Mouse (Mus musculus) cerebellum, postnatal 14 days (tissue): ENCODE results near the gene Abhd14b.
A peak's percentile ranks its signal among the peaks of the same experiment; 100 is the strongest.

Experiments used
- DNase-seq, 2 experiments: peaks; one replicate each; pipeline ENCODE4 v3.0.0; 2021; ENCODE audit warnings: mixed read lengths in 2 of 2

Gene Abhd14b

DNA sequence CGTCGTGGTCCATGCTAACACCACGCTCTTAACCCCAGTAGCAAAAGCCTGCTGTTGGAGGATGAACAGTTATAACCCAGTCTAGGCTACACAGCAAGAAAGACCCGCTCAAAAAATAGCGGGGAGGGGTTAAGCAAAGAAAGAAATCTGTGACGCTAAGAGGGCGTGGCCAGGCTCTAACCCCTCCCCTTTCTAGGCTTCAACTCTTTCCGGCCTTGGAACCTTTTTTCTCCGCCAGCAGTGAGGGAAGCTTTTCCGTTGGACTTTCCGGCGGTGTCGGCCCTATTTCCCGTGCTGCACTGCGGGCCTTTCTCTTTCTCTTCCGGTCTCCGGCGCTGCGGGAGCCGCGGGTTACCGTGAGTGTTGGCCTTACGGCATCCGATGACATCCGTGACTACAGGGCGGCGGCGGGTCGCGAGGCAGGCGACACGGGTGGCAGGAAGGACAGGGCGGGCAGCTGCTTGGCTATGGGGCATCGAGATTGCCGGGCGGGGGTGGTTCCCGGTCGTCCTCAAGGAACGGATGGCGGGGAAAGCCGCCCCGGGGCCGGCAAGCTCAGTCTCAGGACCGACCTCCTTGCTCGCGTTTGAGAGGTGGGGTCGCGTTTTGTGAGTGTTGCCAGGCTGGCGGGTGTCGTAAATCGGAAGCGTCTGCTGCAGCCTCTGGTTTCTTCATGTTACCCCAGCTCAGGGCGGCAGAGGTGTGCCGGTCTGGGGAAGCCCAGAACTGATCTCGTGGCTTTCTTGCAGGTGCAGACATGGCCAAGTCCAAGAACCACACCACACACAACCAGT lies 17.8 kb upstream of the Abhd14b start, which contains the start of gene Rpl29:
Rpl29 (plus strand) TSS at position 234 of the 794 bp plus-strand sequence.
- peak; percentile 96 to 97 for DNase-seq

DNA sequence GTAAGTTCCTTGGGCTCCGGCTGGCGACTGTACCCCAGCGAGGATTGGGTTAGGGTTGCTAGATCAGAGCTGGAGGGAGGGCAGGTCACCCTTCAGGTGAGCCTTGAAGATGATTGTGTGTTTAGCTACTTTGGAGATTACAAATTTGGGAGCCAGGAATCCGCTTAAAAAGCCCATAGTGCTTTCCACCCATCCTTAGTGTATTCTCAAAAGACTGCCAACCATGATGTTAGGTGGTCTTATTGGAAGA lies 17.3 kb upstream of the Abhd14b start:
- DNase-seq = no peak

DNA sequence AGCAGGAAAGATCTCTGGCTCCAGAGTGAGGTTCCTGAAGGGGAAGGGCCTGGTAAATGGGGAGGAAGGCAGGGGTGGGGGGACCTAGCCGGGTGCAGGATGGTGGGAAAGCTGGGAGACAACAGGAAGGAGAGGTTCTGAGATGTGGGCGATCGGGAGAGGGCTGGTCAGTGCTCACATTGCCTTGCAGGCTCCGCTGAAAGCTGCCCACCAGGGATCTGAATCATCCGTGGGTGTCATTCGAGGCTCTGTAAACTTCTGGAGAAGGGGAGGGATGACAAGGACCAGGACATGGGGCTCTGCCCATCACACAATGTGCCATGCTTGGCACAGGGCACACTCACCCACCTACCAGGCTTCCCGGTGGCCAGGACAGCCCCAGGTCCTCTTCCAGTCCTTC lies 13.9 kb upstream of the Abhd14b start:
- DNase-seq = no peak

DNA sequence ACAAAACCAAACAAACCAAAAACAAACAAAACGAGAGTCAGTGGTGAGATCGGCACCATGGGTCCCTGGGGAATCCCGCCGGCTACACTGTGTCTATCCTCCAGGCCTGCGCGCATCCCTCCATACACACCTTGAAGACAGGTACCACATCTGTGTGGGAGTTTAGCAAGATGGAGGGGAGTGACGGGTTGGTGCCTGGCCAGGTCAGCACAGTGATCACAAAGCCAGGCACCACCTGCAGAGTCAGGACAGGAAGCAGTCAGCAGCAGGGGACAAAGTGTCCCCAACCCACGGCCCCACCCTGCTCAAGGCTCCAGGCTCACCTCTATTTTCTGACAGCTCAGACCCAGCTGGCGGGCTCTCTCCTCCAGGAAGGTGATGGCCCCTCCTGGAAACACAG lies 10.7 kb upstream of the Abhd14b start:
- DNase-seq = peak in 1 of 2 experiments; percentile 20

DNA sequence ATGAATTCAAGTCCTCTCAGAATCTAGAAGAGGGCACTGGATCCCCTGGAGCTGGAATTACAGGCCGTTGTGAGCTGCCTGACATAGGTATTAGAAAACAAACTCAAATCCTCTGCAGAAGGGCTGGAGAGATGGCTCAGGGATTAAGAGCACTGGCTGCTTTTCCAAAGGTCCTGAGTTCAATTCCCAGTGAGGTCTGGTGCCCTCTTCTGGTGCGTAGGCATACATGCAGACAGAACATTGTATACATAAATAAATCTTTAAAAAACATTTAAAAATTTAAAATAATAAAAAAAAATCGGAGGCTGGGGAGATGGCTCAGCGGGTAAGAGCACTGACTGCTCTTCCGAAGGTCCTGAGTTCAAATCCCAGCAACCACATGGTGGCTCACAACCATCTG lies 4.6 kb upstream of the Abhd14b start:
- DNase-seq = no peak

DNA sequence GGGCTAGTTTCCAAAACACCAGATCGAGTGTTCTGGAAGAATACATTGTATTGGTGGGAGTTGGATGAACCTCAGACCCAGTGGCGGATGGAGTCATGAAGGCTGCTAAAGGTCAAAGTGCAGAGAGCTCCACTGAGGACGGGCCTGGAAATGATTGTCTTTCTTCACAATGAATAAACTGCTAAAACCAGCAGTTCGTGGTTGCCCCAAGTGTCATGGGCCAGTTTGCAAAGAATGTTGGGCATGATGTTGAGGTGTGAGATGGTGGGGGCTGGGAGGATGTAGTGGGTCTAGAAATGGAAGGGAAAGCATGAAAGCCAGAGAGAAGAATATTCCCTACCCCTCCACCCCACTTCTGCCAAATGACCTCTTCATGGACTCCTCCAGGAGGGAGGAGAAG lies 2.4 kb upstream of the Abhd14b start:
- no peak for DNase-seq

DNA sequence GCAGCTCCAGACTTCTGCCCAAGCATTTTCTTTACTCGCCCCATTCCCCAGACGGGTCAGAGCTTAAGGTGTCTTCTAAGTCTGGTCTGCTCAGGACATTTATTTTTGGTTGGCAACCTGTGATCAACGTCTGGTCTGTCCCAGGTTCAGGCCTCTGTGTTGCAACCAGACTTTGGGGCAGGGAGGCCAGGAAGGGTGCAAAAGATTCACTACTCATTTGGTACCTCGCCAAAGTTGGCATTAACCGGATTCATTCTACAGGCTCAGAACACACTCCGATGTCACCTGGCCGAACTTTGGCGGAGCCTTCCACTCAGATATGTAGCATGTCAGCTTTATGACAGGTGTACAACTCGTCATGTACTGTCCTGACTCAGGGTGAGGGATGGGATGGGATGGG lies 692 bp downstream of the Abhd14b start:
- DNase-seq = peak; percentile 51 to 55

DNA sequence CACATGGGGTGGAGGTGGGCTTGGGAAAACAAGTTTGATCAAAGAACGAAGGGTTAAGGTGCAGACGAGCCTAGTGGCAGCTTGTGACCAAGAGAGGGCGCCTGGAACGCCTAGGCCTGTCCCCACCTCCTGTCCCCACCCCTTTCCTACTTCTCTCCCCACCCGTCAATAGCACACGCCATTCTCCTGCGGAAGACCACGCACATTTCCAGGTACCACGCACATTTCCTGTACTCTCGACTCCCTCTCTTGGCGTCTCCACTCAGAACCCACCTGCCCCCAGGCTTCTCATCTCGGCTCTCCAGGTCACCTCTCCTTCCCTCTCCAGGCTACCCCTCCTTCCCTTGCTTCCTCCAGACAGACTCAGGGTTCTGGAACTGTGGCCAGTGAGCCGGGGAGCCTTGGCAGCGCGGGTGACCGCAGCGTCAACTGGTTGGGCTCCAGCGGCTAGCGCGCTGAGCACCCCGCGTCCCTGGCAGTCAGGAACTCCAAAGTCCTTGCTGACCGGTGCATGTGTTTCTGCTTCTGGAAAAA lies 1.3 kb downstream of the Abhd14b start:
- DNase-seq = peak; percentile 85 to 87

DNA sequence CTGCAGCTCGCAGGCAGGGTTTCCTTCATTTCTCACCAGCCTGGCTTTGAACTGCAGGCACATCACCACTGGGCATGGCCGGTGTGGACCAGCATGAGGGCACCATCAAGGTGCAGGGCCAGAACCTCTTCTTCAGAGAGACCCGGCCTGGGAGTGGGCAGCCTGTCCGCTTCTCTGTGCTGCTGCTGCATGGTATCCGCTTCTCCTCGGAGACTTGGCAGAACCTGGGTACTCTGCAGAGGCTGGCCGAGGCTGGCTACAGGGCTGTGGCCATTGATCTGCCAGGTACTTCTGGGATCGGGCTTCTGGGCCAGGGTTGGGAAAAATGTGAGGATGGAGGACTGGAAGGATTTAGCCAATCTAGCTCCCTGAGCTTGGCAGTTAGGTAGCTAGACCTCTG lies 2.7 kb downstream of the Abhd14b start:
- peak; percentile 47 to 50 for DNase-seq

DNA sequence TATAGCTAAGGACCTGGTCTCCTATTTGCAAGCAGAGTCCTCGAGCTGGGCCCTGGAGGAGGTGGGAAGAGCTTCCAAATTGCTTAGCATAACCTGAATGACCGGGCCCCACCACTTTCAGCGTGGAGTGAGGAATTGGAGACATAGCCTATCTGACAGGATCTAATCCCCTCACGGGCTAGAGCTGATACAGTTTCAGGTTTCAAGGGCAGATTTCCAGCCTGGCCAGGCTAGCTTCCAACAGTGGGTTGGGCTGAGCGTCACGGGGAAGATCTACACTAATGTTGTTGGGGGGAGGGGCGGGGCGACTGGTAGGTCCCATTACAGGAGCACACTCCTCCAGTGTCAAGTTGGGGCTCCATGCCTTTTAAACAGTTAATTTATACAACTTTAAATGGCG lies 3.4 kb downstream of the Abhd14b start:
- peak; percentile 88 to 90 for DNase-seq

DNA sequence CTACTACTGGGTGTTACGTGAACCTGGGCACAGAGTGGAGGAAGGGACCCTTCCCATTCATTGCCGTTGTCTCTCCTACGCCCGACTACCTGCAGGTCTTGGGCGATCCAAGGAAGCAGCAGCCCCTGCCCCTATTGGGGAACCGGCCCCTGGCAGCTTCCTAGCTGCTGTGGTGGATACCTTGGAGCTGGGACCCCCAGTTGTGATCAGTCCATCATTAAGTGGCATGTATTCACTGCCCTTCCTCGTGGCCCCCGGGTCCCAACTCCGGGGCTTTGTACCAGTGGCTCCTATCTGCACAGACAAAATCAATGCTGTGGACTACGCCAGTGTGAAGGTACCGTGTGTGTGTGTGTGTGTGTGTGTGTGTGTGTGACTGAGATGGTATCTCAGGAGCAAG lies 4.0 kb downstream of the Abhd14b start:
- peak in 1 of 2 experiments; percentile 35 for DNase-seq

DNA sequence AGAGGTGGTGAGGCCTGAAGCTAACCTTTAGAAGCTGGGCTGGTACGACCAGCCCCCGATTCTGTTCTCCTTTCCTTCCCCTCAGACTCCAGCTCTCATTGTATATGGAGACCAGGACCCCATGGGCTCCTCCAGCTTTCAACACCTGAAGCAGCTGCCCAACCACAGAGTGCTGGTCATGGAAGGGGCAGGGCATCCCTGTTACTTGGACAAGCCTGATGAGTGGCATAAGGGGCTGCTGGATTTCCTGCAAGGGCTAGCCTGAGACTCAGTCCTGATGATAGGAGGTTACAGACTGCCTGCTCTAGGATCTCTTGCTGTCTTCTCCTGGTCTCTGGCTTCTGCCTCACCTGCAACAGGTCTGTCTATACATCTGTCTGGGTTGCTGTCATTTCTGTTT lies 4.6 kb downstream of the Abhd14b start:
- no peak for DNase-seq

DNA sequence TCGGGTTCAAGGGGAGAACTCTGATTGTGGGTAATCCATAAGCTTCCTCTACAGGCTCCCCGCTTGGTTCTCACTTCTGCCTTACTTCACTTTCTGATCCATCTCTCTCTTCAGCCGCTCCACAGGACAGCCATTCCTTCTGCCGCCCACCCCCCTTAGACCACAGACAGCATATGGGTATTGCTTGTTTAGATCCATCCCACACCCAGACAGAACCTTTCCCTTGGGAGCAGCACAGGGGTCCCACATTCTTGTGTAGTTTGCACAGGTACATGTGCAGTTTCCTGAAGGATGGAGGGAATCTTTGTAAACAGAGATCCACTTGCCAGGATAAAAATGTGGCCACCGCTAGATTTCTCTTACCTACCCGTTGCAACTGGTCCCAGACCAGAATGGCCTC lies 5.1 kb downstream of the Abhd14b start:
- peak in 1 of 2 experiments; percentile 40 for DNase-seq

DNA sequence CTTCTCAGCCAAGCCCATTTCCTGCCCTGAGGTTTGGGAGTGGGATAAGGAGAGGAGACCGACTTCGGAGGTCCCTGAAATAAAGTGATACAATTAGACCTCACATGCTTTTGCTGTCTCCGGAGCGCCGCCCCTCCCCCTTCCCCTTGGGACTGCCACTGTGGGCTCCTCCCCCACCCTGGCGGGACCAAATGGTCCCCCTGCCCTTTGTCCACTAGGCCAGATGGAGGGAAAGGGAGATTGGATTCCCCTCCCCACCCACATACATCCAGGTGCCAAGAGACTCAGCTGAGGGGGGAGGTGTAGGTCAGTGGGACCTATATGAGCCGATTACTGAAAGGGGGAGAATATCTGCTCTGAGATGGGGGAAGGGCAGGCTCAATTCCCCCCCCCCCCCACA lies 5.6 kb downstream of the Abhd14b start:
- peak; percentile 93 to 94 for DNase-seq

DNA sequence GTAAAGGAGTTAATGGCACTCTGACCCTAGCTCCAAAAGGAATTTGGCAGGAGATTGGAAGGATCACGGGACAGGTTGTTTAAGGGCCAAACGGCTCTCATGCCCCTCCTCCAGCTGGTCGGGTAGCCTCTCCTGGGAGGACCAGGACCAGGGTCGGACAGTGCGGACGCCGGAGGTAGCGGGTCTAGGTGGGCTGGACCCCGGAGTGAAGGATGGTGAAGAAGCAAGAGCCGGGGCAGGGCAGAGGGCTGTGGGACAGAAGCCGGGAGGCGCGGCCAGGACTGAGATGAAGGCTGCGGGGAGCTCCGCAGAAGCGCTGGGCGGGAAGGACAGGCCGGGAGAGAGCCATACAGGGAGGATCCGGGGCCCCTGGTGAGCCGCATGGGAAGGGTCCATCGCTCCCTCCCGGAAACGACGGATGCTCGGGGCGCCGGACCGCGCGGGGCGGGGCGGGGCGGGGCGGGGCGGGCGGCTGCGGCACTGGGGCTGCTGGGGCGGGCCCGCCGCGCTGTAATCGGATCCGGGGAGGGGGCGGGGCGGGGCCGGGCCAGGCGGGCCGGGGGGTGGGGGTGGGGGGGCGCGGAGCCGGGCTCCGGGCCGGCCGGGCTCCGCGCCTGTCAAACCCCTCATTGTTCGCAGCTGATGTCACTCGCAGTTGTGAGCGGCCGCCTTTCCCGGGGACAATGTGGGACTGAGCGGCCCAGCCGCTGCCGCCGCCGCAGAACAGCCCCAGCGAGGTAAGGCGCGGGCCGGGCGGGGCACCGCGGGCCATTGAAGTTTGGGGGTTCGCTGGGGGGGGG lies 6.2 kb downstream of the Abhd14b start, which contains the start of gene Pcbp4:
Pcbp4 (plus strand) TSS at position 21 of the 800 bp plus-strand sequence.
- DNase-seq = peak; percentile 75 to 78

DNA sequence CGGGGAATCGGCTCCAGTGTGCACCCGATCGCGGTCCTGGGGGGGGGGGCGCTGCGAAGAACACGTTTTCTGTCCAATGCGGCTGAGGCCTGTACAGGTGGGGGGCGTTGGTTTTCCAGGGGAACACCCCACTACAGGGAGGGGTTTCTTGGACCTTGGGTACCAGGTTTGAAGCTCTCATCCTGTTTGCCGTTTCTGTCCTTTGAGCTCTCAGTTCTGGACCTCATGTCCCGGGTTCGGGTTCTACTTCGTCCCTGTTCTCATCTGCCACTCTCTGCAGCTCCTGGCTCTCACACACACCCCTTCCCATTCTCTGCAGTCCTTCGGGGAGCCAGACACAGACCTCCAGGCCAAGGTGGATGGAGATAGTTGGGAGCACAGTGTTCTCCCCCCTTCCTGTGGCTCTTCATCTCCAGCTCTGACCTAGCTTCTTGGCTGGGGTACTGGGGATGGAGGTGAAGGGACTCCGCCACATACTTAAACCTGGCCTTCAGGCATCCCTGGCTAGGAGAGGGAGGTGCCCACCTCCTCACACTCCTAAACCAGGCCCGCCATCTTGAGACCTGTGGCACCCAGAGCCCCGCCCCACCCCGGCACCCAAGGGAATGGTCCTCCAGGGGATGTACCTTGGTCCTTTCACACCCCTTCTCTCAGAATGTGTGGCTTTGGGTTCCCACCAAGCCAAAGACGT lies 7.0 kb downstream of the Abhd14b start:
- peak; percentile 67 to 72 for DNase-seq

DNA sequence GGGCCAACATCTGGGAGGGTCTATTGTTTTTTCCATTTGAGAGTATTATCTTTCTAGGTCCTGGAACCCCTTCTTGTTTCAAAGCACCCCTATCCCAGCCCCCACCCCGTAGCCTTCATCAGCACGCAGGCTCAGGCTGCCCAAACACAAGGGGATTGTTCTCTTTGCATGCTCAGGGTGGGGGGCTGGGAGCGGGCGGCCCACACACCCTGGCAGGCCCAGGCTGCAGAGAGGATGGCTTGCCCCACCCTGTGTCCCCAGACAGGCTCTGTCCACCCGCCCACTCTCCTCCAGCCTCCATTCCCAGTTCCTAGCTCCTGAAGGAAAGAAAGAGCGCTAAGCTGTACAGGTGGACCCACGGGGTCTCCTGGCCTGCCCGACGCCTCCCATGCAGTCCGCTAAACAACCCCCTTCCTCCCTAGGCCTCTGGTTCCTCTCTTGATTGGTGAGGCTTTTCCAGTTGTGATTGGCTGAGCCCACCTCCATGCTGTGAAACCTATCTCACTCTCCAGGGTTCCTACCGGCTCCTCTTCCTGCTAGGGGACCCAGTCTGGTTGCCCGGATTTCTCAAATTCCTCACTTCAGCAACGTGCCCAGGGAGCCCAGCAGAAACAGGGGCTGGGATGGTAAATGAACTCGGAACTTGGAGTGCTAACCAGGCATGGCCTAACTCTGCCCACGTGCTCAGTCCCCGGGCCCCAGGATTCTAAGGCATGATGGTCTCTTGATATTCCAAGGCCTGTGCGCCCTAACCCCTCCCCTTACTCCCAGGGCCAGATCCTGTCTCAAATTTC lies 7.8 kb downstream of the Abhd14b start:
- peak; percentile 38 to 50 for DNase-seq

DNA sequence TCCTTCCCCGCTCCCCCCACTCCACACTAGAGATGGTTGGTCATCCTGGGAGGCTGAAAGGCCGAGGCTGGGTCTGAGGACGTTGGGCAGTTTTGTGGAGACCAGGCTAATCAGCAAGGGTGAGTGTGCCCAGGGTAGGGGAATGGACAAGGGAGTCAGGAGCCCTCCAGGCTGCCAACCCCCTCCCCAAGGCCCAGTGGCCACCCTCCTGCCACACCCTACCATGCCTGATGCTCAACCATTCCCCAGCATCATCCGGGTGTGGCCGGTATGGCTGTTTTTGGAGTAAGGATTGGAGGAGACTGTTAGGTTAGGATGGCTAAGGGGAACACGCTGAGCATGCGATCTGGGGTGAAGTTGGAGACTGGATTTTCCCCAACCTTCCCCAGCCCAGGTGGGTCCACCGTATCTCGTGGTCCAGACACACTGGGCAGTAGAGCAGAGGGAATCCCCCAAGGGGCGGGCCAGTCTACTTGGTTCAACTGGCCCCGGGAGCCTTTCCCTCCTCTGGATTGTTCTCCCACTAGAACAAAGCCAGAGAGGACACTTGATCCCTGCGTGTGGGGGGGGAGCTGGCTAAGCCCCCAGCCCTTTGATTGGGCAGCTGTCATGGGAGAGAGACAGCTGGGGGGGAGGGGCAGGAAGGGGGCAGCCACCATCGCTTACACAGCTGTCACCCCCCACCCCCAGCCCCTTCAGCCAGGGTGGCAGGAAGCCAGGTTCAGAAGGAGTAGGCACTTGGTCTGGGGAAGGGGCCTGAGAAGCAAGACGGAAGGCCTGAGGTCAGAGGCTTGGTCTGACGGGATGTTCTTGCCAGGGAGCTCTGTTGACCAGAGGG lies 9.3 kb downstream of the Abhd14b start:
- peak; percentile 61 to 81 for DNase-seq

DNA sequence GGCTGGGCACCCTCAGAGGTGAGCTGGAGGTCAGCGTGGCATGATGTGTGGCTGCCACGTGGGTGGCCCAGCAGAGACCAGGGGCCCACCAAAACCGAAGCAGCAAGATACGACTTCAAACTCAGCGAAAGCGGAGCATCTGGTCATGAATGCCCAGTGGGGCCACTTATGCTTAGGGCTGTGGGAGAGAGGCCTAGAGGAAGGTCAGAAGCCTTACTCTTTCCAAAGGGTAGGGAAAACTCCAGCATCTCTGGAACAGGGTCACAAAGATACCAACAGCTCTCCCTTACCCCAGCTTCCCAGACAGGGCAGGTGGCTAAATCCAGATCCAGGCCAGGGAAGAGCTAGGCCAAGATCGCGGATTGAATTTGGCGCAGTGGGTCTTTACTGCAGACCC lies 9.9 kb downstream of the Abhd14b start:
- peak; percentile 45 to 60 for DNase-seq

DNA sequence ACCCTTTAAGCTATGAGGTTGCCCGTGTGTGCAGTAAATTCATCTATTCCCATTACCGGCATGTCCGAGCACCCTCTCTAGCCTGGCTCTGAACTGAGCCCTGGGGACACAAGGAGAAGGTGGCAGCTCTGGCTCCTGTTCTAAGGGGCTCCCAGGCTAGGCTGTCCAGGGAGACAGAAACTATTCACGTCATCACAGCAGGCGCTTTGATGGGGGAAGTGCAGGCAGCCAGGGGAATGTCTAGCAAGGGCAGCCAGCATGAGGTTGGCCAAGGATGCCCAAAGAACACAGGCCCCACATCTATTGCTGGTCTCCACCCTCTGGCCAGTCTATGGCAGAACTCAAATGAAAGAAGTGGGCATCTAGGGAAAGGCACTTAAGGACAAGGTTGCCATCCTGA lies 10.7 kb downstream of the Abhd14b start:
- DNase-seq = peak; percentile 49 to 58

DNA sequence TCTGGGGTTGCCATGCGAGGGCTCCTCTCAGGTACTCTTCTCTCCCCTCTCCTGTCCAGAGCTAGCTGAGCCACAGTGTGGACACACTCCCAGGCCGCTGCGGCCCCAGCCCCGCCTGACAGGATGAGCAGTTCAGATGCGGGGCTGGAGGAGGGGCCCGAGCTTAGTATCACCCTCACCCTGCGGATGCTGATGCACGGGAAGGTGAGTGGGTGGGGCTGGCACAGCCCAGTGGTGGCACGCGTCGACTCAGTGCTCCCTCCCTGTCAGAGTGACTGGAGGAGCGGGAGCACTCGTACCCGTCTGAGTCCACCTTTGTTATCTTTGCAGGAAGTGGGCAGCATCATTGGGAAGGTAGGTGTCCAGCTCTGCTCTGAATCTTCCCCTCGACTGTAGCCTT lies 12.7 kb downstream of the Abhd14b start:
- DNase-seq = peak; percentile 42 to 50
